ENCODE assay signal across 8 mouse cellular contexts in genomic region chr4:106318208-106318607, GRCm38 (mm10). TPM values are rescaled to one million over a fixed set of nuclear protein-coding genes. Genes with fewer than 3 reads are reported as not detected.
DNase-seq lines count a peak whose midpoint lies in the region; ATAC-seq lines count a peak whose summit lies in the region.

No protein-coding gene starts in this region.

- peaks cover 29% of the 10 kb centered on the region for H3K4me1 ChIP-seq in forebrain, embryonic 16.5 days (replicated peaks; ENCODE audit: control insufficient read depth, insufficient read depth, low read length)
- peaks cover 81% of the 10 kb centered on the region for H3K4me1 ChIP-seq in liver, embryonic 15.5 days (replicated peaks)

- 76% methylated on average over 4 of the region's 4 CpGs for WGBS in forebrain, embryonic 16.5 days
- 59% methylated on average over 4 of the region's 4 CpGs for WGBS in liver, embryonic 15.5 days (ENCODE audit: insufficient replicate concordance)

- intact Hi-C loops in left cerebral cortex, postnatal 14 days (cut with DNase I): loop anchor here (5.0 kb wide), 1 partner anchor 91 kb away; no protein-coding TSS in a partner anchor

- ATAC-seq in forebrain, embryonic 16.5 days: no peak
- no peak for ATAC-seq in liver, embryonic 15.5 days (ENCODE audit: insufficient read depth)
- ATAC-seq in activated CD4-positive, CD25-positive, alpha-beta regulatory T cell, adult 4 months: no peak

- peak overlapping the region; percentile 97; the same call in 1 of the 2 replicates for H3K4me3 ChIP-seq in forebrain, embryonic 16.5 days (replicated peaks; ENCODE audit: low read length)
- H3K4me3 ChIP-seq in liver, embryonic 15.5 days (replicated peaks): peak overlapping the region; percentile 97

- no peaks in the 10 kb centered on the region for H3K27me3 ChIP-seq in forebrain, embryonic 16.5 days (replicated peaks; ENCODE audit: control insufficient read depth, insufficient read depth, low read length)
- H3K27me3 ChIP-seq in liver, embryonic 15.5 days: no peaks in the 10 kb centered on the region

- H3K9me3 ChIP-seq in forebrain, embryonic 16.5 days (ENCODE audit: control insufficient read depth, low read length): no peaks in the 10 kb centered on the region
- H3K9me3 ChIP-seq in liver, embryonic 15.5 days (replicated peaks): no peaks in the 10 kb centered on the region

- no peak overlapping the region for H3K9ac ChIP-seq in forebrain, embryonic 16.5 days (replicated peaks; ENCODE audit: low read depth, low read length)
- H3K9ac ChIP-seq in liver, embryonic 15.5 days: peak overlapping the region; percentile 99

- H3K4me2 ChIP-seq in forebrain, embryonic 16.5 days (ENCODE audit: low read length): peak overlapping the region; percentile 86
- peak overlapping the region; percentile 90 for H3K4me2 ChIP-seq in liver, embryonic 15.5 days

- peak; percentile 87 for DNase-seq in heart, adult 11 months
- no peak for DNase-seq in heart, adult 9 months (ENCODE audit: low spot score in 2 of 2)
- DNase-seq in A20 (ENCODE audit: low read depth, low spot score): peak; percentile 78
- DNase-seq in left cerebral cortex, postnatal 14 days (ENCODE audit: low spot score in 2 of 2): no peak
- no peak for DNase-seq in yolk sac, embryonic 10.5 days (ENCODE audit: low spot score)

- no peak overlapping the region for H3K27ac ChIP-seq in forebrain, embryonic 16.5 days (ENCODE audit: low read length)
- H3K27ac ChIP-seq in liver, embryonic 15.5 days (replicated peaks): peak overlapping the region; percentile 95

- H3K36me3 ChIP-seq in forebrain, embryonic 16.5 days (ENCODE audit: control insufficient read depth, insufficient read depth): no peaks in the 10 kb centered on the region
- H3K36me3 ChIP-seq in liver, embryonic 15.5 days (replicated peaks): 0 out of 2 replicates have a peak, but pooled peaks cover 6% of the 10 kb centered on the region

RNA-seq across cellular contexts. Expression of gene Usp24, which starts 2.2 kb away (rescaled TPM):
- polyA plus RNA-seq in forebrain, embryonic 16.5 days (2015; fragmentation: Nextera tagmentation; extraction: Ambion mirVana): 7.7 and 8.8 TPM in 2 replicates
- 5.1 and 6.2 TPM in 2 replicates for polyA plus RNA-seq in liver, embryonic 15.5 days (2015; fragmentation: Nextera tagmentation; extraction: Ambion mirVana)
- polyA plus RNA-seq in activated CD4-positive, CD25-positive, alpha-beta regulatory T cell, adult 4 months (2017; shearing (Covaris generic)): 1 to 10 TPM; 7.2 to 8.5 TPM
- 10 to 100 TPM; 39.6 to 40.5 TPM for total RNA-seq in left cerebral cortex, postnatal 14 days (2021)

Comparison
In these comparisons a context has a peak if more than half of its experiments do, and no peak if none do; other contexts are left out.
1. DNase-seq: peak in heart, adult 11 months (single experiment) and A20 (single experiment); none in heart, adult 9 months (0 of 2), left cerebral cortex, postnatal 14 days (0 of 2) and yolk sac, embryonic 10.5 days (single experiment).